Mouse (Mus musculus) kidney, adult 2 months (tissue): Measurements from ENCODE around the gene Pdgfa.

ENCODE experiments used
- CTCF ChIP-seq: fragments of 200-500 bp; conservative IDR thresholded peaks from 2 replicates; pipeline ENCODE4 v1.5.1; 2011; ENCODE audit warnings: low read depth, mild to moderate bottlenecking, control low read depth, low read length, moderate library complexity, mixed read lengths; ENCODE audit not compliant: insufficient read depth, insufficient read length
- POLR2A ChIP-seq: fragments of 200-500 bp; IDR thresholded peaks from one replicate; pipeline ENCODE4 v1.6.1; 2011; ENCODE audit warnings: low read depth, low read length, control low read depth

DNA sequence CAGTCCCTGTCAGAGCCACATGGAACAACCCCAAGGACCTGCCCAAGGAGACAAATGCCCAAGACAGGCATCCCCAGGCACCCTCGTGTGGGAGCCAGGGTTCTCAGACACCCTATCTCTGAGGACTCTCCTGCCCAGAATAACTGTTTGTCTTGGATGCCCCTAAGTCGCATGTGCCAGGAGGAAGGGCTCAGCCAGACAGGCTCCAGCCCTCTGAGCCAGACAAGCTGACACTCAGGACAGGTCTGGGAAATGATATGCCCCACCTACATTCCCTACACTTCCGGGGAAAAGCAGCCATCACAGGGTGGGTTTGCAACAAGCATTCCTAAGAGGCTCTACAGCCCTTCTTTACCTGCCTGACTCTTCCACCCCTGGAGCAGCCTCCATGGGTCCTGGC, 19.4 kb downstream of the Pdgfa start:
- TF ChIP-seq CTCF = no peak
- TF ChIP-seq POLR2A = no peak
